Mouse (Mus musculus) thymus, adult 2 months (tissue): ENCODE measurements around the gene Pikfyve. TPM values are rescaled to one million over a fixed set of nuclear protein-coding genes. Genes with fewer than 3 reads are reported as not detected.
A peak's percentile ranks its signal among the peaks of the same experiment; 100 is the strongest.

ENCODE experiments used
- DNase-seq: peaks from one replicate; pipeline ENCODE4 v3.0.0; 2021
- H3K27ac ChIP-seq: fragments of 200-500 bp; 2 replicates; pipeline ENCODE4 v1.5.1; 2012; ENCODE audit warnings: low read length, control low read depth; ENCODE audit not compliant: control insufficient read depth, insufficient read depth
- H3K27me3 ChIP-seq: fragments of 200-500 bp; 2 replicates; pipeline ENCODE4 v1.6.1; 2012; ENCODE audit warnings: mild to moderate bottlenecking, low read length, moderate library complexity, mixed read lengths; ENCODE audit not compliant: control insufficient read depth, insufficient read depth
- H3K36me3 ChIP-seq: fragments of 200-500 bp; 2 replicates; pipeline ENCODE4 v1.6.1; 2012; ENCODE audit warnings: mild to moderate bottlenecking, low read length, moderate library complexity; ENCODE audit not compliant: control insufficient read depth, insufficient read depth
- H3K4me1 ChIP-seq: fragments of 200-500 bp; replicated peaks from 2 replicates; pipeline ENCODE4 v1.6.1; 2012; ENCODE audit warnings: low read length; ENCODE audit not compliant: control insufficient read depth, insufficient read depth
- H3K4me3 ChIP-seq: fragments of 200-500 bp; 2 replicates; pipeline ENCODE4 v1.5.1; 2012; ENCODE audit warnings: mild to moderate bottlenecking, low read length, control low read depth, moderate library complexity; ENCODE audit not compliant: control insufficient read depth, insufficient read depth
- CTCF ChIP-seq: fragments of 200-500 bp; IDR thresholded peaks from 2 replicates; pipeline ENCODE4 v1.5.1; 2012; ENCODE audit warnings: mild to moderate bottlenecking, control low read depth, low read length, moderate library complexity, borderline replicate concordance; ENCODE audit not compliant: control insufficient read depth, poor library complexity, insufficient read depth; ENCODE audit errors: extremely low read depth
- POLR2A ChIP-seq: fragments of 200-500 bp; IDR thresholded peaks from 2 replicates; pipeline ENCODE4 v1.6.1; 2012; ENCODE audit warnings: mild to moderate bottlenecking, low read length, control low read depth, moderate library complexity; ENCODE audit not compliant: control insufficient read depth, poor library complexity, insufficient read depth; ENCODE audit errors: extremely low read depth
- WGBS: fragments of 180-500 bp; shearing (Covaris S2); methylation state at CpG from one replicate; pipeline ENCODE4 v1.1.7; 2018; 5-methylcytosine and 5-hydroxymethylcytosine counted together
- polyA plus RNA-seq: library from polyadenylated mRNA; depleted of rRNA; stranded (reverse); fragments of >200 nt; gene quantifications from 2 replicates; pipeline ENCODE4 v1.2.3, GENCODE M21; 2012

The Pikfyve gene
- polyA plus RNA-seq, 1 experiment: 13.7 TPM

DNA sequence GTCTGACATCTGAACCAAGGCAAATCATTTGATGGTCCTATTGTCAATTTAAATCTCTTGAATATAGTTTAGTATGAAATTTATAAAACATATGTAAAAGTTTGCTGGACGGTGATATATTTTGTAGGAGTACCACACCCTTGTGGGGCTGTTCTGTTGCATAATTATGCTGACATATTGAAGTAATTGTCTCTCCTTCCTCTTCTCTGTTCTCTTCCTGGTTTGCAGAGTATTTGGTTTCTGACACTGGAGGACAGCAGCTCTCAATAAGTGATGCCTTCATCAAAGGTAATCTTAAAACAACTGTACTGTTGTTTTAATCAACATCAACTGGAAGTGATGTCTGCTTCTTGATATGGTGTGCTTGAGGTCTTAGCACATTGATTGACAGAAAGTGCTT, 44.1 kb downstream of the Pikfyve start:
- H3K4me3 ChIP-seq: no peak overlapping the region
- H3K27ac ChIP-seq: no peak overlapping the region
- no peaks in the 10 kb centered on the region for H3K27me3 ChIP-seq
- WGBS: 96% methylated on average over 1 of the region's 1 CpGs
- peaks cover 5% of the 10 kb centered on the region for H3K36me3 ChIP-seq
- no peaks in the 10 kb centered on the region for H3K4me1 ChIP-seq
- no peak for DNase-seq
- no peak for TF ChIP-seq POLR2A
- TF ChIP-seq CTCF: no peak

DNA sequence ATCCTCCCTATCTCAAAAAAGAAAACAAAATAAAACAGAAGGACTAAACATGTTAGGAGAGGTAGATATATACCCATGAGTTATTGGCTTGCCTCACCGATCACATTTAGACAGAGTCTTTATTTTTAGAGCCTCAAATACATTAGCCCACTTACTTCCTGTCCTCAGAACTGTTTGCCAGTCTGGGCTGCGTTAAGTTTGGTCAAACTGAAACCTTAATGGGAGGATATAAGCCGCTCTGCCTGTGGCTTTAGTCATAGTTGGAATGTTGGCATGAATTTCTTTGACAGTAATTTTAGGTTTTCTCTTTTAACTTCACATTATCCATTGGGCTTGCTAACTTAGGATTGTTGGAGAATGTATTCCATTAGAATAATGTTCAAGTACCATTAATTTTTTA, 51.2 kb downstream of the Pikfyve start:
- H3K4me3 ChIP-seq: no peak overlapping the region
- TF ChIP-seq CTCF (no peak), POLR2A (no peak)
- DNase-seq: no peak
- H3K4me1 ChIP-seq: no peaks in the 10 kb centered on the region
- 35% methylated on average over 3 of the region's 3 CpGs for WGBS
- no peaks in the 10 kb centered on the region for H3K27me3 ChIP-seq
- peaks cover 5% of the 10 kb centered on the region for H3K36me3 ChIP-seq
- H3K27ac ChIP-seq: no peak overlapping the region

DNA sequence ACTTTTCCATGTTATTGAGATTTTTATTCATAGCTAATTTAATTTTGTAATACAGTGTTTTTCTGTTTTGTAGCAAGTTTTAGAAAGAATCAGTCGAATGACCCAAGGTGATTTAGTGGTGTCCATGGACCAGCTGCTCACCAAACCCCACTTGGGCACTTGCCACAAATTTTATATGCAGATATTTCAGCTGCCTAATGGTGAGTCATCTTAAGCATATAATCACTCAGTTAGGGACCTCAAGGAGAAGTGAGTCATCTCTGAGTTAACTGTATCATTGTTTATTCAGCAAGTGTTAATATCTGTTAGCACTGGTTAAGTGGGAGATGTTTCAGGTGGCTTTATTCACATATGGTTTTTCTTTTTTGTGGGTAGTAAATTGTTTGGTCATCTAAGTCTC, 59.2 kb downstream of the Pikfyve start:
- WGBS: 94% methylated on average over 1 of the region's 1 CpGs
- no peak for DNase-seq
- H3K27ac ChIP-seq: no peak overlapping the region
- H3K36me3 ChIP-seq: peaks cover 5% of the 10 kb centered on the region; the same call in 1 of the 2 replicates
- H3K4me1 ChIP-seq: no peaks in the 10 kb centered on the region
- TF ChIP-seq CTCF: no peak
- no peak for TF ChIP-seq POLR2A
- H3K27me3 ChIP-seq: no peaks in the 10 kb centered on the region
- H3K4me3 ChIP-seq: no peak overlapping the region

DNA sequence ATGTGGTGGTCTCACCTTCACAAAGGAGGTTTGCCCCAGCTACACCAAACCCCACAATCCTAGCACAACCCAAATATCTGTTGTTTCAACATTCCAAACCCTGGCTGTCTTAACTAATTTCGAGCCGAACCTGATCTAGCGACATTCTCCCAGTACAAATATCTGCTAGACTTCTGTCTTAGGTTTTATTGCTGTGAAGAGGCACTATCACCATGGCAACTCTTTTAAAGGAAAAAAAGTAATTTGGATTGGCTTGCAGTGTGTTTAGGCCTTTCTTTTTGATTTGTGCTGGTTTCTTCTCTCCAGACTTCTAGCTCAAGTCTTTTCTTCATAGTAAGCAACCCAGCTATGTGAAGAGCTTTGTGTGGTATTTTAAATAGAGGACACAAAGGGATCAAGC, 94.0 kb downstream of the Pikfyve start:
- no peaks in the 10 kb centered on the region for H3K4me1 ChIP-seq
- H3K36me3 ChIP-seq: no peaks in the 10 kb centered on the region
- no peak for TF ChIP-seq POLR2A
- TF ChIP-seq CTCF: no peak
- no peak overlapping the region for H3K27ac ChIP-seq
- H3K4me3 ChIP-seq: no peak overlapping the region
- 92% methylated on average over 3 of the region's 3 CpGs for WGBS
- DNase-seq: no peak
- no peaks in the 10 kb centered on the region for H3K27me3 ChIP-seq

DNA sequence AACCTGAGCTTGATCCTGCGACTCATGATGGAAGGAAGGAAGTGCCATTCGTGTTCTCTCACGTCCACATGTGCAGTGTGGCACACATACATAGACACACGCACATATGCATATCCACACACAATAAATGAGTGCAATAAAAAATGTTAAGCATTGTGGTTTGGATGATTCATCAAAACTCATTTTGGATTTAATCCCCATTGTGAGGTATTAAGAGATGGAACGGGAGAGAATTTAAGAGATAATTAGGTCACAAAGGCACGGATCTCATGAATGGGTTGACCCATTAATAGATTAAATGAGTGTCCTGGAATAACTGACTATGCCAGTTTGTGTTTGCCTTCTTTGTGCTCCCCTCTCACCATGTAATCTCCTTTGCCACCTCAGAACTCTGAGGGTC, 95.3 kb downstream of the Pikfyve start, which contains the start of gene Pth2r:
Gene Pth2r (plus strand): TSS at position 301 of the 400 bp plus-strand sequence.
- no peak for DNase-seq
- H3K36me3 ChIP-seq: no peaks in the 10 kb centered on the region
- no peak within 1 kb of the TSS for H3K27ac ChIP-seq
- H3K4me1 ChIP-seq: no peaks in the 10 kb centered on the region
- TF ChIP-seq CTCF (no peak), POLR2A (no peak)
- 86% methylated on average over 6 of the region's 6 CpGs for WGBS
- no peak within 1 kb of the TSS for H3K4me3 ChIP-seq
- H3K27me3 ChIP-seq: no peaks in the 10 kb centered on the region

DNA sequence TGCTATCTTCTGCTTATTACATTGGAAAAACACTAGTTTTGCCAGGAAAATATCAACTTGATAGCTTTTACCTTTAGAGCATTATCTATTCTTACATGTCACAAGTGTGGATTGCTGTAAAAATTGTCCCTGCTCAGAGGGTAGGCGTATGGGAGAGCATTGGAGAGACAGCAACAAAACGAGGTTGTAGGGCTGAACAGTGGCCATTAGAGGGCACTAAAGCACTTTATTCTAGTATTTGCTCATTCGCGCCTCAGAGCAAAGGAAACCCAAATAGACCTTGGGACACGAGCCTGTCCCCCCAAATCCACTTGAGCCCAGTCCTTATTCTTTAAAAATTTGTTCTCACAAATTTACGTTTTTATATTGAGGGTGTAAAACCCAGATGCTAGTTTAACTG, 96.3 kb downstream of the Pikfyve start:
- Histone ChIP-seq H3K27ac (no peak overlapping the region), H3K27me3 (no peaks in the 10 kb centered on the region), H3K4me1 (no peaks in the 10 kb centered on the region), H3K4me3 (no peak overlapping the region), H3K36me3 (no peaks in the 10 kb centered on the region)
- 16% methylated on average over 6 of the region's 6 CpGs for WGBS
- peak; percentile 23 for DNase-seq
- TF ChIP-seq CTCF (no peak), POLR2A (no peak)

DNA sequence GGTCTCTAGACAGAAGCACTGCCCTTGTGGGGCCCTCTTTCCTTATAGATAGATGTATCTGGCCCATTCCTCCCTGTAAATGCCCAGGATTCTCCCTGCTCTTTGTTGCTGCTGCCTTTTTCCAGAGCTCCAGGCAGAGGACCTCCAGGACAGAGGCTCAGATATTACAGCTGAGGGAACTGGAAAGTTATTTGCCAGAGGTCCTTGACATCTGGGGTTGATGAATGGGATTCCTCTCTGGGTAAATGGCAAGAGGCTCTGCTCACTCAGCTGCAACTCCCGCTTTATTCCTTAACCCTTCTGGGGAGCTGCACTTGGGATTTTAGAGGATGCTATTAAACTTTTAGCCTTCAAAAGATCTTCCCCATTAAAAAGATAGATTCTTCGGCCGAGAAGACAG, 122.0 kb downstream of the Pikfyve start:
- WGBS: 91% methylated on average over 3 of the region's 3 CpGs
- Histone ChIP-seq H3K27ac (no peak overlapping the region), H3K36me3 (no peaks in the 10 kb centered on the region), H3K4me1 (no peaks in the 10 kb centered on the region), H3K4me3 (no peak overlapping the region), H3K27me3 (no peaks in the 10 kb centered on the region)
- DNase-seq: no peak
- TF ChIP-seq CTCF (no peak), POLR2A (no peak)
